Mouse (Mus musculus) c-Kit-positive CD71-negative TER-119-negative erythroid progenitor cells, embryonic 14.5 days (primary cell): ENCODE results near the gene Mthfsd.
"Not testable (repeated sequence)": the region's sequence is repeated elsewhere in the genome, so short reads cannot be mapped to it uniquely, and the experiment has no call there.

Experiments used
- DNase-seq: peaks from one replicate; pipeline ENCODE4 v3.0.0-alpha.2; 2013; ENCODE audit warnings: low read depth

Mthfsd gene

DNA sequence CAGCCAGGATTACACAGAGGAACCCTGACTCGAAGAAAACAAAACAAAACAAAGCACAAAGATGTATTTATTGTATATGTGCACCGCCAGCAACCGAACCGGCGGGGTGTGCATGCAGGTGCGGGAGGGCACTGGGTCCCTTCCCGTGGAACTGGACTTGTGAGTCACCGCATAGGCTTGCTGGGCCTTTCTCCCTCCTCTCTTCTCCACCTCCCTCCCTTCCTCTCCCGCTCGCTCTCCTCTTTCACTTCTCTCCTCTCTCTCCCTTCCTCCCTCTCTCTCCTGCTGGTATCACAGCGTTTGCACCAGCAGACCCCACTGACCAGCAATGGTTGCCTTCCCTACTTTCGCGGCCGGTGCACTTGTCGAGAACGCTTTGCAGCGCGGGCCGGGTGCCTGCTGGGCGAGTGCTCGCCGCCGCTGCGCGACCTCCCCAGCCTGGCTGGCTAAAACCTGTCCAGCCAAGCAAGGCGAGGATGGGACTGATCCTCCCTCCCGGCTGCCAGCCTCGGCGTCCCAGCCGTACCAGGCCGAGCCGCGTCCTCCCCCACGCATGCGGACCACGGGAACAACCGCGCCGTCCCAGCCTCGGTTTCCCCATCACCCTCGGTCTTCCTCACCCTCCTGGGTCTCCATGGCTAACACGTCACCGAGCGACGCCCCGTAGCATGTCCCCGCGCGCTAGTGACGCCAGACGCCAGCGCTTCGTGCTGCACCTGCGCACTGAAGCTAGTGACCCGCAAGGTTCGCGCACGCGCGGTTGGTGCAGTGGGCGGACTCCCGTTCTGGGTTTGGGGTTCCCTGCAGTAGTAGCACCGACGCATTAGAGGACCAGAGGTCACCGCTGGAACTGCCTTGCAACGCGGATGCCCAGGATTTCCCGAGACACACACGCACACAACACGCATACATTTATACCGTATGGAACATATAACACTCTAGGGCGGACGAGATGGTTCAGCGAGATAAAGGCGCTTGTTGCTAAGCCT, at the start of gene Mthfsd:
Gene Mthfsd (minus strand): TSS at position 725 of the 989 bp plus-strand sequence.
- peak; percentile 94 for DNase-seq

DNA sequence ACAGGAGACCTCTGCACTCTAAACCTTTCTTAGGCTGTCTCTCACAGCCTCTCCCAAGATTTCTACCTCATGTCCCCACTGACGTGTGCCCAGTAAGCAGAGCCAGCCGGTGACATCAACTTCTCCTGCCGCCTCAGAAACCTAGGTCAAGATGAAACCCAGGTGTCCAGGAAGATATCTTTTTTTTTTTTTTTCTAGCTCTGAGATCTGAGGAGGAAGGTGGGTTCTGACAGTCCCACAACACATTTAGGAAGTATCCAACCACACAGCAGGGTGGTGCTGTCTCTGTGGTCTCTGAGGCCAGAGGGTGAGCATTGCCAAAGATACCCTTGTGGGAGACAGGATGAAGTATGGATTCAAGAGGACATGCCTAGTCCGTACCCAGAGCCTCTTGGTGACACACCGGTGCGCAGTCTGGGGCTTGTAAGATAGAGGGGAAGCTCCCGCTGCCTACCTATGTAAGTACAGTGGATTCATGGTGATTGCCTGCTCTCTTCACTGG, 48.8 kb upstream of the Mthfsd start:
- no peak for DNase-seq

DNA sequence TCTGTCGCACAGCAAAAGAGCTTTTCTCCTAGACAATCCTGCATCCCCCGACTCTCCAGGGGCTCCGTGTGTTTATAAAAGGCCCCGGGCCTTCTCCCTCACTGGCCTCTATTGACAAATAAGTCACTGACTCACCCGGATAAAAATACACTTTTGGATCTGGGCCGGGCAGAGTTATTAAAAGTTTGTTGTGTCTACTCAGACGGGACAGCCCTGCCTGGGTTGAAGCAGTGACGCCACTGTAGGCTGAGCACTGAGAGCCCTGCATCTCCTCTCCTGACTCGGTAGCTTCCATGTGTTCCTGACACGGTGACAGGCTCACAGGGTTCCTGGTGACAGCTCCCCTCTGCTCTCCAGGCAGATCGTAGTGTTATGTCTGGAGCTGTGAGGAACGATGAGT, 44.2 kb upstream of the Mthfsd start:
- no peak for DNase-seq

DNA sequence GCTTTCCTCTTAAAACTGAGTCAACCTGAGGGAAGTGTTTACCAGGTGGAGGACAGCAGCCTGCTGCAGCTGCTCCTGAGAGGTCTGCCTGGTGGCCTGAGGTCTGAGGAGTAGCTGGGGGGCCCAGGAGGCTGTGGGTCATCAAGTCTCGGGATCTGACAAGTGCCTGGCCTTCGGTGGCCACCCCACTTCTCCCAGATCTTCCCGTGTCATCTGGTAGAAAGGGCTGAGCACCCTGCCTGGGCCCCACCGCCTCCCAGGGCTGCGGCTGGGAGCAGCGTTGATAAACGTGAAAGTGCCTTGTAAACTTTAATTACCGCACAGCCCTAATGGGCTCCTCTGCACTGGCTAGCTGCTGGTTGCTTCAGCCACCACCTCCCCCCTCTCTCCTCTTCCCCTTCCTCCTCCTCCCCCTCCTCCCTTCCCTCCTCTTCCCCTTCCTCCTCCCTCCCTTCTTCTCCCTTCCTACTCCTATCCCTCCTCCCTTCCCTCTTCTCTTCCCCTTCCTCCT, 40.4 kb upstream of the Mthfsd start:
- no peak for DNase-seq

DNA sequence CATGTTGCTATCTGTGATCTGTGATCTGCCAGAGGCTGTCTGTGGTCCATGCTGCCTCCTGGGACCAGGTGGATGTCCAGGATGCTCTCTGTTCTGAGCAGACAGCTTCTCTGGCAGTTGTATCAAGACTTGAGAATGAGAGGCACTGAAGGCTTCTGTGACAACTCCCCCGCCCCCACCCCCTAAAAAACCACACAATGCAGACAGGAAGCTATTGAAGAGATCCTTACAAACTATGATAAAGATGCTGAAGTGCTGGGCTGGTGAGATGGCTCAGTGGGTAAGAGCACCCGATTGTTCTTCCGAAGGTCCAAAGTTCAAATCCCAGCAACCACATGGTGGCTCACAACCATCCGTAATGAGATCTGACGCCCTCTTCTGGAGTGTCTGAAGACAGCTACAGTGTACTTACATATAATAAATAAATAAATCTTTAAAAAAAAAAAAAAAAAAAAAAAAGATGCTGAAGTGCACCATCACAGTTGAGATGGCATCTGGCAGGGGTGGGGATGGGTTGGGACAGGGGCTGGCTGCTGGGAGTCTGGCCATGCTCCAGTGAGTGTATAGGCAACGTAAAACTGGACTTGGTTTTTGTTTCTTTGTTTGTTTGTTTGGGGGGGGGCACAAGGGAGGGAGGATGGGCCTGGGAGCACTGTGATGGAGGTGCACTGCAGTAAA, 37.4 kb upstream of the Mthfsd start:
- DNase-seq = not testable (repeated sequence)

DNA sequence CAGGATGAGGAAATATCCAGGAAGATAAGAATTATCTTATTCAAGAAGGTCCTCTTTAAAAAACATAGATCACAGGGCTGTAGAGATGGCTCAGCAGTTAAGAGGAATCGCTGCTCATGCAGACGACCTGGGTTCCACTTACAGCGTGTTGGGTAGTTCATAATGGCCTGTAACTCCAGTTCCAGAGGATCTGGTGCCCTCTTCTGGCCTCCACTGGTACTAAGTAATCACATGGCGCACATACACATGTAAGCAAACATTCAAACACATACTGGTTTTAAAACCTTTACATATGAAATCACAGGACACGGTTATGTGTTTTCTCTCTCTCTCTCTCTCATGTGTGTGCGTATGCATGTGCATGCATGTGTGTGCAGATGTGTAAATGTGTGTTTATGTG, 28.7 kb upstream of the Mthfsd start:
- no peak for DNase-seq

DNA sequence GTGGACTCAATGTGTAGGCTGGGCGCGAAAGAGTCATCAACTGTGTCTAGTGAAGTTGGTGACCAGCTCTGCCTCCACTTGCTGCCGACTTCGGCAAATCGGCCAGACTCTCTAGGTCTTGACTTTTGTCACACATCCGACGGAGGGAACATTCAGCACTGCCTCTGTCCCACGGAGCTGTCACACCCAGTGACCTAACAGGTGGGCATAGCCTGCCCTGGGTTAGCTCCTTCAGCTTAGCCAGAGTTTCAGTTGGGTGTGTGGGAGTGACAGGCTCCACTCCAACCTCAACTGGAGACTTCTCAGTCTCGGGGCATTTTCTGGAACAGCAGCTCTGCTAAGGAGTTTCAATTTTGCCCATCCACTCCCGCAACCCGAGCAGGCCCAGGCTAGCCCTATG, 26.3 kb upstream of the Mthfsd start:
- DNase-seq = no peak

DNA sequence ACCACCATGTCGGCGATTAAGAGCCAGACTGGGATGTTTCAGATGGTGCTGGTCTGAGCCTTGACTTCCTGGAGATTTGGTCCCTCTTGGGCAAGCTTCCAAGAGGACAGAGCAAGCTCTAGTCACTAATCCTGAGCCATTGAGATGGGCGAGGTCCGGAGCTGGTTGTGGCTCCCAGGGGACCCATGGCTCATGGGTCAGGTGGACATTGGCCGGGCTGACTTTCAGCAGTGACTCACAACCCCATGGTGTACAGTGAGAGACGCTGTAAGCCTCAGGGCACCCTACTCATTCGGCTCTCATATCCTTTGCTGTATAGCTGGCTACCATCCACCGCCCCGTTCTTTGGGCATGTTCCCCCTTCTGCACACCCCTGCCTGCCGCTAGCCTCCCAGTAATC, 25.9 kb upstream of the Mthfsd start:
- no peak for DNase-seq

DNA sequence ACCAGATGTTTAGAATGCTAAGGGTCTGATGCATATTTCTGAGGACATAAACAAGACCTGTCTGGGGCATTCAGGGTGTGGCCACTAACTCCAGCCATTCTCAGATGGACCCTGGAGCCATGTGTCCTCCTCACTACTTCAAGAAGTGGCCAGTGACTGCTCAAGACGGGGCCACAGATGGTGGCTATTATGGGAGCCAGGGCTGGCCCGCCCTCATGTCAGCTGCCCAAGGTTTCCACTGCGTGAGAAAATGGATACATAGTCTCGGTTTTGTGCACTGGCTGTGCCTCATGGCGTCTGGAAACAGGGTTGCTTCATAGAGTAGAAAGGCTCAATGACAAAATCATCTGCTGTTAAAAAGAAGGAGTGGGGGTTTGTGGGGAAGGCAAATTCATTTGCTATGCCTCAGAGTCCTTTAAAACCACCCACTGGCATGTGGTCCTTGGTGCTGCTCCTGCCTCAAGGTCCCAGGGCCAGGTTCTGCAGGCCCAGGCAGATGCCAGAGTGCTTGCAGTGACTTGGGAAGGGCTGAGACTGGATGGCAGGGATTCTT, 24.8 kb upstream of the Mthfsd start:
- DNase-seq = no peak

DNA sequence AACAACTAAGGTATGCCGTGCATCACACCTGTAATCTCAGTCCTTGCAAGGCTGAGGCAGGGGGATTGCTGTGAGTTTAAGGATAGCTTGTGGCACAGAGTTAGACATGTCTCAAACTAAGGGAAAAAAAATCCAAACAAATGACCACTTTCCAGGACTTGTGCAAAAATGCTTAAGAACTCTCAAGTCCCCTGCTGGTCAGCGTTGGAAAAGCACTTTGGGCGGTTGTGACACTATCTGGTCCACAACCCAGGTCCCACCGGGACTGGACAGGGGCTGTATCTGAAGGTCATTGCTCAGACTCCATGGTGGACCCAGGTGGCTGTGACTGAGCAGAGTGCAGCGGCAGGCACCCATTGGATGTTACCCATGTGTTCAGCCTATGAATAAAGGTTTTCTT, 22.3 kb upstream of the Mthfsd start:
- no peak for DNase-seq

DNA sequence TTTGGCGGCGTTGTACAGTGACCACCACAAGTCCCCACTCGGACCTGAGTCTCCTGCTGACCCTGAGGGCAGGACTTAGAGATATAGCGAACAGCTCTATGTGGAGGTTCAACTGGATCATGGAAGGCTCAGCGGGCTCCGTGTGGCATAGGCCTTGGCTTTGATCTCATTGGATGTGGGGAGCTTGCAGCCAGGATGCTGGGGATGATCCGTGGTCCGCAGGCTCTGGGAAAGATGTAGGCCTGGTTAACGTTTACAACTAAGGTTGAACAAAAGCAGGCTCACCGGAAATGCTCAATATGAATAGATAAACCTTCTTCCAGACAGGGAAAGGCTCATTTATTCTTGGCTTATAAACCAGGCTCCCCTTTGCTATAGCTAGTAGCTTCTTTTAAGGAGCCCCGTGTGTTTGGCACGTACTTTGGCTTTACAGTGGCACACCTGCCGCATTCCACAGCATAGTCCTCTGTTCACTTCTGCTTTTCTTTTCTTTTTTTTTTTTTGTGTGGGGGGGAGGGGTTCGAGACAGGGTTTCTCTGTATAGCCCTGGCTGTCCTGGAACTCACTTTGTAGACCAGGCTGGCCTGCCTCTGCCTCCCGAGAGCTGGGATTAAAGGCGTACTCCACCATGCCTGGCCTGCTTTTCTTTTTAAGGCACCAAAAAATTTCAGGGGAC, 21.2 kb upstream of the Mthfsd start:
- DNase-seq = no peak

DNA sequence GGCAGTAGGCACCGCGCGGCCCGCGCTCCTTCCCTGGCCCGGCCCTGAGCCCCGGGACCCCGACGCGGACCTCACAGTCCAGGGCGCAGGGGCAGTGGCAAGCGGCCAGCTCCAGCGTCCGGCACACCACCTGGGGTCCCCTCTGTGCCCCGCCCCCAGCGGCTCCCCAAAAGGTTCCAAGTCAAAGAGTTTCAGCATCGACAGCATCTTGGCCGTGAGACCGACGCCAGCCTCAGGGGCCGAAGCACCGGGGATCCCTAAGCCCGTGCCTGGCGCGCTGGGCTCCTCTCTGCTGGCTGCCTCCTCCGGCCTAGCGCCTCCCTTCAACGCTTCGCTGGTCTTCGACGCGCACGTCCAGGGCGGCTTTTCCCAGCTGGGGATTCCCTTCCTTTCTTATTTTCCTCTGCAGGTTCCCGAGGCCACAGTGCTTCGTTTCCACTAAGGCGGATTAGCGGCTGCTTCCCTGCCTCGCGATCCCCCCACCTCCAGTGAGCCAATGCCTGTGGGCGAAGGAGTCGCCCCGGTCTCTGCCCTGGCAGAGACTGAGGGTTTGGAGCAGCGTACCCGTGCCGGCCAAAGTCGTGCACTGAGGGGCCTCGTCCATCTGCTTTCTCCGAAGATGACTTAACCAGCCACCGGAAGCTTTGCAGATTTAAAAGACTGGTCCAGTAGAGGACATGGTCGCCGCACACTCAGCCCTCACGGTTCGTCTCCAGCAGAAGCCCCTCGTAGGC, 20.5 kb upstream of the Mthfsd start:
- no peak for DNase-seq

DNA sequence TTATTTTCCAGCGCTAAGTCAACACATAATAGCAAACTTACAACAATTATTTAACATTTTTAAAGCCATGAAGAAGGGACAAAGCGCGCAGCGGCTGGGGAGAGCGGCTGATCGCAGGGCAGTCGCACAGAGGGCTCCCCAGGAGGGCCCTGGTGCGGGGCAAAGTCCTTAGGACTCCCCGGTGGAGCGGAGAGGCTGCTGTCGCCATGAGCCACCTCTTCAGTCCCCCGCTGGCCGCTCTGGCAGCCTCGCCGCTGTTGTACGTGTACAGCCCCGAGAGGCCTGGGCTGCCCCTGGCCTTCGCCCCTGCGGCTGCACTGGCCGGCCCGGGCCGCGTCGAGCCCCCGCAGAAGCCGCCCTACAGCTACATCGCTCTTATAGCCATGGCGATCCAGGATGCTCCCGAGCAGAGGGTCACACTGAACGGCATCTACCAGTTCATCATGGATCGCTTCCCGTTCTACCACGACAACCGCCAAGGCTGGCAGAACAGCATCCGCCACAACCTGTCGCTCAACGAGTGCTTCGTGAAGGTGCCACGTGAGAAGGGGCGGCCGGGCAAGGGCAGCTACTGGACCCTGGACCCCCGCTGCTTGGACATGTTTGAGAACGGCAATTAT, 19.7 kb upstream of the Mthfsd start, which contains the start of gene Foxl1:
Gene Foxl1 (plus strand): TSS at position 185 of the 620 bp plus-strand sequence.
- DNase-seq = no peak

DNA sequence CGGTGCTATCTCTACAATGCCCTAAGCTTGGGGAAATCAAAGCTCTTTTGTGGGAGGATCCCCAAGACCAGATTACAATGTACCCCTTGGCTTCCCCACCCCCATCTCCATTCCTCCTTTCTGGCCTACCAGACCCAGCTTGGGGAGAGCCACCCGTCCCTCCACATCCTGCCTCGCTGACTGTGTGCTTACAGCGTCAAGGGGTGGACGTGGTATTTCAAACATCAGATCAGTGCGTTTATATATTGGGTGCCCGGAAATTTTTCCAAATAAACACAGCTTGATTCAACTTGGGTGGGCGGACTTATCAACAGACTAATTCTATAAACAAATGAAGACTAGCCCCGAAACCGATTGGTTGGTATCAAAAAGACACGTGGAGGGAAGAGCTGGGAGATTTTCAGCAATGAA, 19.1 kb upstream of the Mthfsd start:
- no peak for DNase-seq

DNA sequence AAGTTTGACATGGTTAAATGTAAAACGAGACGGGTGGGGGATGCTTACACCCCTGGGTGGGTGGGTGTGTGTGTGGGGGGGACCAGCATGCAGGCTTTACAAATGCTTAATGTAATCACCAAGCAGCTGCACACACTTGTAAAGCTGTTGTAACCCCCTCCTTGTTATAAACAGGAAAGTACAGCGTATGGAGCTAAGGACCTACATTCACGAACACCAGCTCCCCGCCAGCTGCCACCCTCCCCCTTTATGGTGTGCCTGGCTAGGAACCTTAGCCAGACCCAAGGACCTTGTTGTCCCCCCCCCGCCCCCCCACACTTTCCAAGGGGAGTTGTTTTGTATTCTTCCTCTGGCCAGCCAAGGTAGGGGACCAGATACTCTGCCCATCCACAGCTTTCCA, 18.5 kb upstream of the Mthfsd start:
- no peak for DNase-seq

DNA sequence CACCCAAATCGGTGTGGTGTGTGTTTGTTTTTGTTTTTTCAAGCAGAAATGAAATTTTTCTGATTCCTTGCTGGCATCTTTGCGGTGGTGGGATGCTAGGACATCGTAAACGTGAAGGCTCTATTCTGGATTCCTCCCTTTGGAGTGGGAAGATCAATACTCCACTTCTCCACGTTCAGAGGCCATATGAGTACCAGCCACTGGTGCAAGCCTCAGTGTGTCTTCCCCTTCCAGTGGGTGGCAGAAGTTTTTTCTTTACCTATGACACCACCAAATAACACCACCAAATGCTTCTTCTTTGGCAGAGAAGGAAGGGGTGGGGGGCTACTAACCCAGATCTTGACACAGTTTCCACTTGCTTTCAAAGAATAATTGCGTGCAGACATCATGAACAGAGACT, 18.0 kb upstream of the Mthfsd start:
- no peak for DNase-seq

DNA sequence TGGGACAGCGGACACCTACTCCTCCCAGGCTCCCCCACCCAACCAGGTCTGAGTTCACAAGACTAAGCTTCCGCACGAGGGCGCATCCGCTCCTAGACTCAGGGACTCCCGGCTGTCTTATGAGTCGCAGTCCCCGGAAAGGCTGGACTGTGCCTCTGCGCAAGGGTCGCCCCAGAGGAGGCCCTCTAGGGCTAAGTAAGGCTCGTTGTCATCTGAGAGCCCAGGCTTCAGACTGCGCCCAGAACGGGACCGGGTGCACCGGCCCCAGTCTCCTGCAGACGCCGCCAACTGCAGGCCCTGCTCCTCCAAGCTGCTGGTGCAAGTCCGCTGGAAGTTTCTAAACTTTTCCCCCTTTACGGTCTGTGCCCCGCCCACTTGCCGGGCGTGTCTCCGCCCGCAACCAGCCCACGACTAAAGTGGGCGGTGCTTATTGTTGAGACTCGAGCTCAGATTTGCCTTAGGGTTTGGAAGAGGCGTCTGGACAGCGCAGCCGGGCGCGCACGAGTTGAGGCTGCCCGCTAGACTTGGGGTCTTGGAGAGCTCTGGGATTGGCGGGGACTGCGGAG, 17.2 kb upstream of the Mthfsd start:
- DNase-seq = no peak

DNA sequence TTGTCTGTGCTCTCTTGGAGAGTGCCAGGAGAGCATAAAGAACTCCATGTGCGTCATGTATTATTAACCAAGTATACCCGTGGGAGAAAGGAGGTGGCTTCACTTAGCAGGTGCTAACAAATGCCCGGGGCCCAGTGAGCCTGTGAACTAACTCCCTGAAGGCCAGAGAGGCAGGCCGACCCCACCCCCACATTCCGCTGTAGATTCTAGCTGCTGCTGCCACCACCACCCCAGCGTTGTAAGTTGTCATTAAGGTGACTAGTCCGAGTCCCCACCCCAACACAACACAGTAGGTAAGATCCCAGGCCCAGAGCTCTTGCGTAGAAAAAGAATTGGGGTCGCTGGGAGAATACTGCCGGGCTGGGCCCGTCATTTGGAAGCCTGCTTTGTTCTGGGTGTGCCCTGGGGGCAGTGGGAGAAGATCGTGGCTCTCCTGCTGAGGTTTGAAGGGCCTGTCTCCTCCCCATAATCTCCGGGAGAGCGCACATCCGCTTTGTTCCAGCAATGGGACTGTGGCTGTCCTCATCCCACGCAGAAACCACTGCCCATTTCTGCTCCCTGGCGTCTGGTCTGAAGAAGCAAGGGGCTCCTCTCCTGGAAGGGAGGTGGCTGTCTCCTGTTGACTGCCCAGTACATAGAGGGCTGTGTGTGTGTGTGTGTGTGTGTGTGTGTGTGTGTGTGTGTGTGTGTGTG, 16.5 kb upstream of the Mthfsd start:
- no peak for DNase-seq

DNA sequence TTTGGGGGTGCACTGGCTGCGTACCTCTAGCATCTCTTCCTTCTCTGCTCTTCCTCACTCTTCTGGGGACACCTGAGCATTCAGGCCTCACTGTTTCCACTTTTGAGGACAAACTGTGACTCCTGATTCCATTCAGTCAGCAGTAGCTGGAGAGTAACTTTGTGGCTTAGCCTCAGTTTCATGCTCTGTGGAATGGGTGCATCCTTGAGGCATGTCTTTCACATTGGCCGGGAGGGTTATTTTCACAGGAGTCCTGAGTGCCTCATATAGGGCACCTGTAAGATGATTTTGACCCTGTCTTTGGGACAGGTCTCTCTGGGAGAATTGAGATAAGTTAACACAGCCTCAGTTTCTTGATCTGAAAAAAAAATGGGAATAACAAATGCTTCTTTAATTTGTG, 14.9 kb upstream of the Mthfsd start:
- DNase-seq = no peak

DNA sequence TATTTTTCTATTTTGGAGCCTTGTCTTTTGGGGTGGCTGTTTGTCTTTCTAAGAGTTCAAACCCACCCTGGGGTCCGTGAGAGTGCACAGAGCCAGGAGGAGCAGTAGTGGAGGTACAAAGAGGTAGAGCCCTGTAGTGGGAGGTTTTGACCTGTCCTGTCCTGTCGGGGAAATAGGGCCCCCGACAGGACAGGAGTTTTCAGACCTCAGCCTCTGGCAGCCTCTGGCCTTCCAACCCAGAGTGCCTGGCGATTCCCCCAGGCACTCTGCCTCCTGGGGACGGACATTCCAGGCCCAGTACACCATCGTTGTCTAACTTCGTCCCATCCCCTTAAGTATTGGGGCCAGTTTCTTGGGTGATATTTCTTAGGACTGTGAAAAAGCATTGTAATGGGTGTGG, 14.2 kb upstream of the Mthfsd start:
- no peak for DNase-seq
